Mouse (Mus musculus): Measurements from ENCODE around the gene Exoc7. TPM values are rescaled to one million over a fixed set of nuclear protein-coding genes. Genes with fewer than 3 reads are reported as not detected.
"Not testable (repeated sequence)": the region's sequence is repeated elsewhere in the genome, so short reads cannot be mapped to it uniquely, and the experiment has no call there.

The Exoc7 gene
- polyA plus RNA-seq, 1 experiment, result not detected

GRCm38 (mm10) chr11:116285770-116286191 lies 21.3 kb downstream of the Exoc7 start:
- Histone ChIP-seq H3K4me3 (ENCODE audit: insufficient read depth, low read depth, low read length) (no peak overlapping the region), H3K27ac (ENCODE audit: insufficient read depth, low read depth, low read length) (no peak overlapping the region), H3K4me1 (ENCODE audit: control insufficient read depth, insufficient read depth, low read length) (peaks cover 14% of the 10 kb centered on the region; the same call in 1 of the 2 replicates)
- TF ChIP-seq POLR2A (IDR thresholded peaks at IDR 0.05; ENCODE audit: insufficient read depth, low read depth, low read length) (no peak), CTCF (IDR thresholded peaks at IDR 0.05; ENCODE audit: insufficient read depth, low read depth, low read length) (no peak)
- WGBS, result 66% methylated on average over 7 of the region's 7 CpGs

- peaks cover 14% of the 10 kb centered on the region; the same call in 1 of the 2 replicates for H3K4me1 ChIP-seq (ENCODE audit: control insufficient read depth, insufficient read depth, low read length)
- WGBS, result 59% methylated on average over 6 of the region's 6 CpGs
- TF ChIP-seq POLR2A (IDR thresholded peaks at IDR 0.05; ENCODE audit: insufficient read depth, low read depth, low read length), result no peak
- no peak overlapping the region for H3K4me3 ChIP-seq (ENCODE audit: insufficient read depth, low read depth, low read length)
- H3K27ac ChIP-seq (ENCODE audit: insufficient read depth, low read depth, low read length), result no peak overlapping the region
Measured at GRCm38 (mm10) chr11:116283982-116284381, 23.1 kb downstream of the Exoc7 start.

- WGBS, result 10% methylated on average over 48 of the region's 48 CpGs
- no peak overlapping the region for H3K4me3 ChIP-seq (ENCODE audit: insufficient read depth, low read depth, low read length)
- TF ChIP-seq CTCF (IDR thresholded peaks at IDR 0.05; ENCODE audit: insufficient read depth, low read depth, low read length) (no peak), POLR2A (IDR thresholded peaks at IDR 0.05; ENCODE audit: insufficient read depth, low read depth, low read length) (no peak)
- no peak overlapping the region for H3K27ac ChIP-seq (ENCODE audit: insufficient read depth, low read depth, low read length)
- peaks cover 14% of the 10 kb centered on the region; the same call in 1 of the 2 replicates for H3K4me1 ChIP-seq (ENCODE audit: control insufficient read depth, insufficient read depth, low read length)
Measured at GRCm38 (mm10) chr11:116282912-116283521, 24.0 kb downstream of the Exoc7 start.

- Histone ChIP-seq H3K4me3 (ENCODE audit: insufficient read depth, low read depth, low read length) (no peak overlapping the region), H3K4me1 (ENCODE audit: control insufficient read depth, insufficient read depth, low read length) (peaks cover 14% of the 10 kb centered on the region; the same call in 1 of the 2 replicates), H3K27ac (ENCODE audit: insufficient read depth, low read depth, low read length) (no peak overlapping the region)
- WGBS, result 2% methylated on average over 11 of the region's 11 CpGs
- TF ChIP-seq CTCF (IDR thresholded peaks at IDR 0.05; ENCODE audit: insufficient read depth, low read depth, low read length) (no peak), POLR2A (IDR thresholded peaks at IDR 0.05; ENCODE audit: insufficient read depth, low read depth, low read length) (no peak)
Measured at GRCm38 (mm10) chr11:116282089-116282488, 24.9 kb downstream of the Exoc7 start.

- H3K4me1 ChIP-seq (ENCODE audit: control insufficient read depth, insufficient read depth, low read length), result peaks cover 14% of the 10 kb centered on the region; the same call in 1 of the 2 replicates
- under 1% methylated on average over 18 of the region's 18 CpGs for WGBS
- 0 out of 2 replicates have a peak overlapping the region, but pooled peaks have one; percentile 0 for H3K4me3 ChIP-seq (ENCODE audit: insufficient read depth, low read depth, low read length)
- H3K27ac ChIP-seq (ENCODE audit: insufficient read depth, low read depth, low read length), result no peak overlapping the region
- TF ChIP-seq POLR2A (IDR thresholded peaks at IDR 0.05; ENCODE audit: insufficient read depth, low read depth, low read length) (no peak), CTCF (IDR thresholded peaks at IDR 0.05; ENCODE audit: insufficient read depth, low read depth, low read length) (no peak)
Measured at GRCm38 (mm10) chr11:116281671-116282070, 25.4 kb downstream of the Exoc7 start.

- TF ChIP-seq POLR2A (IDR thresholded peaks at IDR 0.05; ENCODE audit: insufficient read depth, low read depth, low read length), result no peak
- peaks cover 14% of the 10 kb centered on the region; the same call in 1 of the 2 replicates for H3K4me1 ChIP-seq (ENCODE audit: control insufficient read depth, insufficient read depth, low read length)
- 7% methylated on average over 48 of the region's 48 CpGs for WGBS
- H3K27ac ChIP-seq (ENCODE audit: insufficient read depth, low read depth, low read length), result no peak within 1 kb of the TSS
- H3K4me3 ChIP-seq (ENCODE audit: insufficient read depth, low read depth, low read length), result 0 out of 2 replicates have a peak within 1 kb of the TSS, but pooled peaks have one; percentile 0
Measured at GRCm38 (mm10) chr11:116280751-116281663, 26.0 kb downstream of the Exoc7 start, which contains the start of gene Galr2. Gene Galr2, plus strand, starts transcription at chr11:116280939.

DNA sequence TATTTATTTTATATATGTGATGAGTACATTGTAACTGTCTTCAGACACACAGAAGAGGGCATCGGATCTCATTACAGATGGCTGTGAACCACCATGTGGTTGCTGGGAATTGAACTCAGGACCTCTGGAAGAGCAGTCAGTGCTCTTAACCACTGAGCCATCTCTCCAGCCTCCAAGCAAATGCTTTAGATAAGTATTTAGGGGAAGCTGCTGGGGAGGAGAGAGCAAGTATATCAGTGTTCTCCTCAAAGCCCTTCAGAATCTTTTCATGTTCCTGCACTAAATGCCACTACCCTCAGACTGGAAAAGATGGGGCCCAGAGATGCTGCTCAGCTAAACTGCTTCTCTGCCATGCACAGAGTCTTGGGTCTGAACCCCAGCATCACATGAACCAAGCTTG lies 29.8 kb downstream of the Exoc7 start:
- 96% methylated on average over 1 of the region's 1 CpGs for WGBS
- H3K4me1 ChIP-seq (ENCODE audit: control insufficient read depth, insufficient read depth, low read length), result peaks cover 12% of the 10 kb centered on the region
- not testable (repeated sequence) for H3K4me3 ChIP-seq (ENCODE audit: insufficient read depth, low read depth, low read length); H3K27ac ChIP-seq (ENCODE audit: insufficient read depth, low read depth, low read length)

- Histone ChIP-seq H3K4me3 (ENCODE audit: insufficient read depth, low read depth, low read length) (peak within 1 kb of the TSS; percentile 80), H3K27ac (ENCODE audit: insufficient read depth, low read depth, low read length) (peak within 1 kb of the TSS; percentile 95), H3K4me1 (ENCODE audit: control insufficient read depth, insufficient read depth, low read length) (peaks cover 10% of the 10 kb centered on the region)
- WGBS, result 1% methylated on average over 32 of the region's 32 CpGs
- TF ChIP-seq CTCF (IDR thresholded peaks at IDR 0.05; ENCODE audit: insufficient read depth, low read depth, low read length) (no peak), POLR2A (IDR thresholded peaks at IDR 0.05; ENCODE audit: insufficient read depth, low read depth, low read length) (peak; percentile 58)
Measured at GRCm38 (mm10) chr11:116274045-116274666, 32.9 kb downstream of the Exoc7 start, which contains the start of gene Srp68. Gene Srp68, minus strand, starts transcription at chr11:116274217.

Data from olfactory bulb, adult 2 months (tissue).